Mouse (Mus musculus) layer of hippocampus, adult 18-20 months (tissue): ENCODE measurements around the gene S100a6. TPM values are rescaled to one million over a fixed set of nuclear protein-coding genes. Genes with fewer than 3 reads are reported as not detected.

Experiments
- DNase-seq, 2 experiments: peaks; one replicate each; pipeline ENCODE4 v3.0.0; 2022; ENCODE audit warnings: low spot score in 2 of 2
- total RNA-seq, 2 experiments: library from RNA; stranded (reverse); gene quantifications; 2 replicates each; pipeline ENCODE4 v1.2.3; 2021

S100a6 gene
- total RNA-seq, 2 experiments from 2014 or later = 23.5 to 24.6 TPM

GRCm38 (mm10) chr3:90626266-90627021 lies 13.8 kb downstream of the S100a6 start:
- DNase-seq = no peak

- DNase-seq = no peak
Measured at GRCm38 (mm10) chr3:90627366-90627765, 14.7 kb downstream of the S100a6 start.

GRCm38 (mm10) chr3:90627807-90628206 lies 15.1 kb downstream of the S100a6 start:
- DNase-seq = no peak

GRCm38 (mm10) chr3:90629298-90629697 lies 16.6 kb downstream of the S100a6 start:
- no peak for DNase-seq

GRCm38 (mm10) chr3:90631984-90632383 lies 19.3 kb downstream of the S100a6 start:
- DNase-seq = no peak

GRCm38 (mm10) chr3:90638511-90639275 lies 26.0 kb downstream of the S100a6 start:
- DNase-seq = no peak

GRCm38 (mm10) chr3:90639511-90640154 lies 27.0 kb downstream of the S100a6 start:
- DNase-seq = no peak

- no peak for DNase-seq
Measured at GRCm38 (mm10) chr3:90640981-90641380, 28.3 kb downstream of the S100a6 start.

- peak in 1 of 2 experiments; percentile 50 for DNase-seq
Measured at GRCm38 (mm10) chr3:90644220-90644619, 31.5 kb downstream of the S100a6 start.

- no peak for DNase-seq
Measured at GRCm38 (mm10) chr3:90647291-90647690, 34.6 kb downstream of the S100a6 start.

- peak in 1 of 2 experiments; percentile 36 for DNase-seq
Measured at GRCm38 (mm10) chr3:90648981-90649380, 36.3 kb downstream of the S100a6 start.

GRCm38 (mm10) chr3:90649832-90650231 lies 37.1 kb downstream of the S100a6 start:
- DNase-seq = no peak

- peak; percentile 56 to 91 for DNase-seq
Measured at GRCm38 (mm10) chr3:90652878-90653508, 40.3 kb downstream of the S100a6 start.

- no peak for DNase-seq
Measured at GRCm38 (mm10) chr3:90653717-90654116, 41.0 kb downstream of the S100a6 start, which contains the start of gene S100a7a. S100a7a (plus strand) TSS chr3:90654017.

GRCm38 (mm10) chr3:90657405-90657804 lies 44.7 kb downstream of the S100a6 start:
- no peak for DNase-seq

- DNase-seq = no peak
Measured at GRCm38 (mm10) chr3:90659364-90660044, 46.8 kb downstream of the S100a6 start.

- DNase-seq = no peak
Measured at GRCm38 (mm10) chr3:90664219-90664618, 51.5 kb downstream of the S100a6 start.

GRCm38 (mm10) chr3:90668846-90669245 lies 56.2 kb downstream of the S100a6 start, which contains the start of gene S100a8:
S100a8 (plus strand) TSS chr3:90668978.
- DNase-seq = no peak
